Mouse (Mus musculus): ENCODE measurements around the gene Efna4. TPM values are rescaled to one million over a fixed set of nuclear protein-coding genes. Genes with fewer than 3 reads are reported as not detected.

Gene Efna4
- 20.5 and 21.6 TPM in 2 replicates for polyA plus RNA-seq (2014; fragmentation: Nextera tagmentation; extraction: Ambion mirVana)

DNA sequence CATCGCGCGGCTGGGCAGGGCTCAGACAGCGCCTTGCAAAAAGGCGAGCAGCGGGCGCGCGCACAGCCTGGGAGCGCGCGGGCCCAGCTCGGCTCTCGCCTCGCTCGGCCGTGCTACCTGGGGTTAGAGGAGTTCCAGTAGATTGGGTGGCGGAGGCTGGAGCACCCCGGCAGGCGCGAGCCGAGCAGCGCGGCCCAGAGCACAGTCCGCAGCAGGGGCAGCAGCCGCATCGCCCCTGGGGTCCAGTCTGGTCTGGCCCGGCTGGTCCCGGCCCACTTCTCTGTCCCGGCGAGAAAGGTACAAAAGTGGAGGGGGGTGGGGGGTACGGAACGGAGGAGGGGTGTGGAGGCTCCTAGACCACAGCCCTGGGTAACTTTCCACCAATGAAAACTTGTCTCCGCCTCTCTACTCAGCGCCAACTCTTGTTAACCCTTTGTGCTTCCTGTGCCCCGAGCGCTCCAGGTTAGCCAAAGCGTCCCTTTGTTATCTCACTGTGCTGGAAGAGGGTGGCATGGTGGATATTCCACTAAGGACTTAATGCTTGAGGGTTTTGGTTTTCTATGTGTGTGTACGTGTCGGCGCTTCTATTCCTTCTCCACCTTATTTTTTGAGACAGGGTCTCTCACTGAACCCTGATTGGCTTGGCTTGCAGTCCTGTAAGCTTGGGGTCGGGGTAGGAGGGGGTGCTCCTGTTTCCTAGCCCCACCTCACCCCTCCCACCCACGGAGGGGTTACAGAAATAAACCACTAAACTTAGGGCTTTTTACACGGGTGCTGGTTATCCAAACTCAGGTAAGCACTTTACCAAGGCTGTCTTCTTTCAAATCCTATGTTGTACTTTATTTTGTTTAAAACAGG, at the start of gene Efna4:
Gene Efna4, minus strand, starts transcription at position 308 of the 858 bp plus-strand sequence.
- H3K9me3 ChIP-seq (ENCODE audit: control insufficient read depth, low read length), result no peaks in the 10 kb centered on the region
- H3K4me1 ChIP-seq (ENCODE audit: control insufficient read depth, insufficient read depth, low read length), result peaks cover 32% of the 10 kb centered on the region
- peak within 1 kb of the TSS; percentile 87 for H3K27ac ChIP-seq (ENCODE audit: low read depth, low read length)
- H3K4me2 ChIP-seq (ENCODE audit: low read depth), result peak within 1 kb of the TSS; percentile 59
- H3K27me3 ChIP-seq (ENCODE audit: control insufficient read depth, insufficient read depth, low read length), result no peaks in the 10 kb centered on the region
- peak; percentile 85 for DNase-seq (ENCODE audit: low spot score)
- peak within 1 kb of the TSS; percentile 88 for H3K4me3 ChIP-seq (ENCODE audit: low read depth, low read length)
- ATAC-seq (ENCODE audit: insufficient read depth, low FRiP score, low TSS enrichment), result peak; percentile 79
- peak within 1 kb of the TSS; percentile 93 for H3K9ac ChIP-seq (ENCODE audit: low read length)
- under 1% methylated on average over 44 of the region's 44 CpGs for WGBS
- H3K36me3 ChIP-seq (ENCODE audit: control insufficient read depth, insufficient read depth, low read length), result peaks cover 3% of the 10 kb centered on the region; the same call in 1 of the 2 replicates

DNA sequence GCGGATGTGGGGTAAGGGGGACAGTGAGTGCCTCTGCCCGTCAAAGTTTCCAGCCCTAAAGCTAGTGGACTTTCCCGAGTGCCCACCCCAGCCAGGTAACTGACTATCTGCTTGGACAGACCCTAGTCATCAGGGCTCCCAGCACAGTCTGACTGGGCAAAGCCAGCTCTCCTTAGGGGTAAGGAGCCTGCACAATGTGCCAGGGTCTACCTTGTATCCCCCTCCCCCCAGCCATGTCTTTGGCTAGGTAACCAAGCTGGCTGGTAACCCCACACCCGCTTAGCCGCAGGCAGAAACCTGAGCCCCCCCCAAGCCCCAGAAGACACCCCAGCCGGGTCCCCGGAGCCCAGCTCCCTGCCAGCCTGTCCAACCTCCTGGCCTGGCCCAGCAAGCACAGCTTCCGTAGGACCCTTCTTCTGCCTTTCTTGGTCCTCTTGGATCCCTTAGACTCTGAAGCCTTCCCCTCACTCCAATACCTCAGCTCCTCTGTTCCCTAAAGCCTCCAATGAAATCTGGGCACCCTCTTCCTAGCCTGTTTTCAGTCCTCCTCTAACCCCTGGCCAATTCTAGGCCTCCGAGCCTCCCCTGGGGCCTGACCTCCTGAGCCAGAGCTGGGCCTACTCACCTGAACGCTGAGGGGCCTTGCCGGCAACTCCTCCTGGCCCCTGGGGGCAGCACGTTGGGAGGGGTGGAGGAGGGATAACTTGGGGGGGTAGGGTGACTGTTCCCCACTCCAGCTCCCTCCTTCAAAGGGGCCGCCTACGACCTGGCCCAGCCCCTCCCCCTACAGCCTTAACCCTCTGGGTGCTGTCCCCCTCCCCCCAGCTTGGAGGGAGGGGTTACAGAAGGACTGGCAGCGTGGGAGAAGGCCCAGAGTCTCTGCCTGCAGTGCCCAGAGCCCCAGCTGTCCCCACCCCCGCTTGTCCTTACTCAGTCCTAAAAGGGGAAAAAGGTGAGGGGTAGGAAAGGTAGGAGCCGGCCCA, 48.9 kb upstream of the Efna4 start:
- Histone ChIP-seq H3K36me3 (ENCODE audit: control insufficient read depth, insufficient read depth, low read length) (no peaks in the 10 kb centered on the region), H3K27me3 (ENCODE audit: control insufficient read depth, insufficient read depth, low read length) (no peaks in the 10 kb centered on the region), H3K27ac (ENCODE audit: low read depth, low read length) (no peak overlapping the region), H3K4me2 (ENCODE audit: low read depth) (no peak overlapping the region), H3K4me3 (ENCODE audit: low read depth, low read length) (no peak overlapping the region), H3K9ac (ENCODE audit: low read length) (no peak overlapping the region), H3K9me3 (ENCODE audit: control insufficient read depth, low read length) (no peaks in the 10 kb centered on the region), H3K4me1 (ENCODE audit: control insufficient read depth, insufficient read depth, low read length) (peaks cover 9% of the 10 kb centered on the region; the same call in 1 of the 2 replicates)
- no peak for ATAC-seq (ENCODE audit: insufficient read depth, low FRiP score, low TSS enrichment)
- 58% methylated on average over 17 of the region's 17 CpGs for WGBS
- DNase-seq (ENCODE audit: low spot score), result no peak

DNA sequence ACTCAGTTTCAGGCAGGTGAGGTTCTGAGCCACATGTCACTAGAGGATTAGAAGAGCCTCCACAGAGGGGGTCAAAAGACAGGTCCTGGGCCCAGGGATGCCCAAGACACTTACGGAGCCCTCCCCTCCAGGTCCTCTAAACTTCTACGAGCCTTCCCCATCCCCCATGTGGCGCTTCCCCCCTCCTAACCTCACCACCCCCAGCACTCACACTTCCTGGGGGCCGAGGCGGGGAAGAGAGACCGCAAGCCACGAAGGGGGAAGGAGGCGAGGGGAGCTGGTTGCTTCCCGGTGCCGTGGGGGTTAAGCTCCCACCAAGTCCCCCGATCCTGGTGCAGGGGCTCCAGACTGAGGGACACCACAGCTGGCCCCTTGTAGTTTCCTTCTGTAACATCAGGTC, 47.6 kb upstream of the Efna4 start:
- Histone ChIP-seq H3K9me3 (ENCODE audit: control insufficient read depth, low read length) (no peaks in the 10 kb centered on the region), H3K4me3 (ENCODE audit: low read depth, low read length) (no peak overlapping the region), H3K27ac (ENCODE audit: low read depth, low read length) (no peak overlapping the region), H3K9ac (ENCODE audit: low read length) (no peak overlapping the region), H3K4me1 (ENCODE audit: control insufficient read depth, insufficient read depth, low read length) (no peaks in the 10 kb centered on the region), H3K36me3 (ENCODE audit: control insufficient read depth, insufficient read depth, low read length) (no peaks in the 10 kb centered on the region), H3K4me2 (ENCODE audit: low read depth) (no peak overlapping the region), H3K27me3 (ENCODE audit: control insufficient read depth, insufficient read depth, low read length) (no peaks in the 10 kb centered on the region)
- ATAC-seq (ENCODE audit: insufficient read depth, low FRiP score, low TSS enrichment), result no peak
- WGBS, result 59% methylated on average over 11 of the region's 11 CpGs
- no peak for DNase-seq (ENCODE audit: low spot score)

DNA sequence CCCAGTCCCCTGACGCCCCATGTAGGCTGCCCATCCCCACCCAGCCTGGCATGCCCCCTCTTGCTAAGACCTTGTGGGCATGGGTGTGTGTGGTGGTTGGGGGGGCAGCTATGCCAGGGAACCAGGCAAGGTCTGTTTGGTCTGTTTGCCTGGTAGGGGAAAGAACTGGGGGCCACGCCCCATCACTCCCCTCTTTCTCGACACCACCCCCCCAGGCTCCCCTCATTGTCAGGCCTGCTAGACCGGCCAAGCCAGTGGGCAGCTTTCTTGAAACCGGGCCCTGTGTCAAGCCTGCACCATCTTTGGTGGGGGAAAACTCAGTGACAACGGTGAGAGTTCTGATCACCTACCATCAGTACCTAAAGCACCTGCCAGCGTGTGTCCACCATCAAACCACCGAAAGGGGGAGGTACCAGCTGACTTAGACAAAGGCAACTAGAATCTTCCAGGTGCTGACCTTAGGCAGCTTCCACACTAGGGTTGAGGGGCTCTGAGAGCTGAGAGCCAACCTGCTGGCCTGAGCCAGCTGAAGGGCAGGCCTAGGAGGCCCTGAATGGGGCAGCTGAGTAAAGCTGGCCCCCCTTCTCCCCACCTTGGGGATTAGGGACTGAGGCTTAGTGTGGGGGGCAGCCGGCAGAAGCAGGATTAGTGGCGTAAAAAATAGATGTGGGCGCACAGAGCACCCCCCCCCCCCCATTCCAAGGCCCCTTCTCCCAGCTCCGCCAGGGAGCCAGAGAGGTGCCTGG, 46.7 kb upstream of the Efna4 start:
- DNase-seq (ENCODE audit: low spot score) (no peak), ATAC-seq (ENCODE audit: insufficient read depth, low FRiP score, low TSS enrichment) (no peak)
- H3K9me3 ChIP-seq (ENCODE audit: control insufficient read depth, low read length), result no peaks in the 10 kb centered on the region
- no peak overlapping the region for H3K4me2 ChIP-seq (ENCODE audit: low read depth)
- 74% methylated on average over 9 of the region's 12 CpGs for WGBS
- no peaks in the 10 kb centered on the region for H3K4me1 ChIP-seq (ENCODE audit: control insufficient read depth, insufficient read depth, low read length)
- H3K27ac ChIP-seq (ENCODE audit: low read depth, low read length), result no peak overlapping the region
- no peak overlapping the region for H3K4me3 ChIP-seq (ENCODE audit: low read depth, low read length)
- H3K27me3 ChIP-seq (ENCODE audit: control insufficient read depth, insufficient read depth, low read length), result no peaks in the 10 kb centered on the region
- no peaks in the 10 kb centered on the region for H3K36me3 ChIP-seq (ENCODE audit: control insufficient read depth, insufficient read depth, low read length)
- H3K9ac ChIP-seq (ENCODE audit: low read length), result no peak overlapping the region

DNA sequence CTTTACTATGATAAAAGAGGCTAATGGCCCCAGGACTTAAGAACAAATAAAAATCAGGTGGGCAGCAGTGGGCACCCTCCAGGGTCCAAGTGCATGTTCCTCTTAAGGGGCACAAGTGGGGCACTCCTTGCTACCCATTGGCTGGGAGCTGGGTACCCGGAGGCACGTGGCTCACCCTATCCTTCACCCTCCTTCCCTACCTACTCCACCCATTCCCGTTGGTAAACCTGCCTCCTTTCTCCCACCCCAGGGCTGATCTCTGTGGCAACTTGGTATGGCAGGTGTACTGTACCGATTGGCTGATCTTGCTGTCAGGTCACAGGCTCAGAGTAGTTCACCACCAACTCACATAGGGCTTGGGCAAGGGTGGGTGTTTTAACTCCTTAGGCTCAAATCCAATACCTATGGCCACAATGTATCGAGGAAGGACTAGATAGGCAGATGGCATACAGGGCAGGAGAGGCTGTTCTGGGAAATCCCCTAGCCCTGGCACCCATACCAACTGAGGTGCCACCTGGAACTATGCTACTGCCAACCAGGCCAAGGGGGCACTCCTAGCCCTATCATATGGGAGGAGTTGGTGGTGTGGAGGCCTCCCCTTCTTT, 45.9 kb upstream of the Efna4 start:
- Histone ChIP-seq H3K4me3 (ENCODE audit: low read depth, low read length) (no peak overlapping the region), H3K9ac (ENCODE audit: low read length) (no peak overlapping the region), H3K27ac (ENCODE audit: low read depth, low read length) (no peak overlapping the region), H3K9me3 (ENCODE audit: control insufficient read depth, low read length) (no peaks in the 10 kb centered on the region), H3K27me3 (ENCODE audit: control insufficient read depth, insufficient read depth, low read length) (no peaks in the 10 kb centered on the region), H3K4me1 (ENCODE audit: control insufficient read depth, insufficient read depth, low read length) (no peaks in the 10 kb centered on the region), H3K4me2 (ENCODE audit: low read depth) (no peak overlapping the region), H3K36me3 (ENCODE audit: control insufficient read depth, insufficient read depth, low read length) (no peaks in the 10 kb centered on the region)
- no peak for DNase-seq (ENCODE audit: low spot score)
- WGBS, result 83% methylated on average over 5 of the region's 5 CpGs
- ATAC-seq (ENCODE audit: insufficient read depth, low FRiP score, low TSS enrichment), result no peak

DNA sequence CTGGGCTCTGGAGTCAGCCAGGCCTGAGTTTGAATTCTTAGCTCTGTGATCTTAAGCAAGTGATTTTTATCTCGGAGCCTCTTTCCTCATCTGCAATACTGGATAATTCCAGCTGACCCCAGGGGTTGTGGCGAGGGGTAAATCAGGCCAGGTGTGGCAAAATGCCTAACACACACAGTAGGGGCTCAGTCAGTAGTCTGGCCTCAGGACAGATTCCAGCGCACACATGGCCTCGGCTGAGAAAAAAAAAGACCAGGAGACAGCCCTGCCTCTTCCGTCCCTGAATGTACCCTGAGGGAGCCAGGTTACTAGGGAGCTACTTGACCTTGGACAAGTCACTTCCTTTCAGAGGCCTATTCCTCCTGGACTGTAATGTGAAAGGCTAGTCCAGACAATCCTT, 45.1 kb upstream of the Efna4 start:
- no peaks in the 10 kb centered on the region for H3K36me3 ChIP-seq (ENCODE audit: control insufficient read depth, insufficient read depth, low read length)
- ATAC-seq (ENCODE audit: insufficient read depth, low FRiP score, low TSS enrichment), result no peak
- H3K4me1 ChIP-seq (ENCODE audit: control insufficient read depth, insufficient read depth, low read length), result no peaks in the 10 kb centered on the region
- H3K27ac ChIP-seq (ENCODE audit: low read depth, low read length), result no peak overlapping the region
- H3K27me3 ChIP-seq (ENCODE audit: control insufficient read depth, insufficient read depth, low read length), result no peaks in the 10 kb centered on the region
- no peak overlapping the region for H3K4me2 ChIP-seq (ENCODE audit: low read depth)
- no peak overlapping the region for H3K9ac ChIP-seq (ENCODE audit: low read length)
- no peaks in the 10 kb centered on the region for H3K9me3 ChIP-seq (ENCODE audit: control insufficient read depth, low read length)
- 86% methylated on average over 5 of the region's 5 CpGs for WGBS
- no peak overlapping the region for H3K4me3 ChIP-seq (ENCODE audit: low read depth, low read length)
- DNase-seq (ENCODE audit: low spot score), result no peak

DNA sequence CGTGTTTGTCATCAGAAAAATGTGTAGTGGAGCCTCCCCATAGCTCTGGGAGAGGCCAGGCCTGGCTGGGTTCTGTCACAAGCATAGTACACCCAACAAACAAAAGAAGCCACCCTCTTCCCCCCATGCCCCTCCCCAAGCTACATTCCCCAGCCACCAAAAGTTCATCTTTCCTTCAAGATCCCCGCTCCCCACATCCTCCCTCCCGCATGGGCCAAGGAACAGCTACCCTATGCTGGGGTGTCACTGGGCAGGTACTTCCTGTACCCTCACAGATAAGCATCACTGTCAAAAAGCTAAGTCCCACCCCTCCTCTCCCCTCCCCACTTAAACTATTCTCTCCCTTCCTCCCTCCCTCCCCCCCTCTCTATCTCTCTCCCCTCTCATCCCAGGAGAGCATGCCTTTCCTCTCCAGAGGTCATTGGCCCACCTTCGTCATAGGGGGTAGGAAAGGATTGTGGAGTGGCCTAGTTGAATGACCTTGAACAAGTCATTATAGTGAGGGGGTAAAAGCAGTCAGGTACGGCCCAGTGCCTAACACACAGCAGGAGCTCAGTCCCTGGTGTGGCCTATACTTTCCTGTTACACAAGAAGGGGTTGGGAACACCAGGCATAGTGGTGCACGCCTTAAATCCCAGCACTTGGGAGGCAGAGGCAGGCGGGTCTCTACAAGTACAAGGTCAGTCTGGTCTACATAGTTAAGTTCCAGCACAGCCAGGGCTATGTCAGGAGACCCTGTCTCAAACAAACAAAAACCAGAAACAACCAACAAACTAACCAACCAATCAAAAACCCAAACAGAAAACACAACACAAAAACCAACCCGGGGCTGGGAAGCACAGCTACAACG, 44.4 kb upstream of the Efna4 start:
- no peak overlapping the region for H3K27ac ChIP-seq (ENCODE audit: low read depth, low read length)
- no peaks in the 10 kb centered on the region for H3K9me3 ChIP-seq (ENCODE audit: control insufficient read depth, low read length)
- 86% methylated on average over 9 of the region's 9 CpGs for WGBS
- no peak for ATAC-seq (ENCODE audit: insufficient read depth, low FRiP score, low TSS enrichment)
- H3K4me3 ChIP-seq (ENCODE audit: low read depth, low read length), result no peak overlapping the region
- H3K4me1 ChIP-seq (ENCODE audit: control insufficient read depth, insufficient read depth, low read length), result no peaks in the 10 kb centered on the region
- no peaks in the 10 kb centered on the region for H3K27me3 ChIP-seq (ENCODE audit: control insufficient read depth, insufficient read depth, low read length)
- H3K36me3 ChIP-seq (ENCODE audit: control insufficient read depth, insufficient read depth, low read length), result no peaks in the 10 kb centered on the region
- DNase-seq (ENCODE audit: low spot score), result no peak
- no peak overlapping the region for H3K4me2 ChIP-seq (ENCODE audit: low read depth)
- no peak overlapping the region for H3K9ac ChIP-seq (ENCODE audit: low read length)

All from neural tube, embryonic 11.5 days (tissue).